8 mouse cellular contexts compared by ENCODE assay signal in the genomic region with DNA sequence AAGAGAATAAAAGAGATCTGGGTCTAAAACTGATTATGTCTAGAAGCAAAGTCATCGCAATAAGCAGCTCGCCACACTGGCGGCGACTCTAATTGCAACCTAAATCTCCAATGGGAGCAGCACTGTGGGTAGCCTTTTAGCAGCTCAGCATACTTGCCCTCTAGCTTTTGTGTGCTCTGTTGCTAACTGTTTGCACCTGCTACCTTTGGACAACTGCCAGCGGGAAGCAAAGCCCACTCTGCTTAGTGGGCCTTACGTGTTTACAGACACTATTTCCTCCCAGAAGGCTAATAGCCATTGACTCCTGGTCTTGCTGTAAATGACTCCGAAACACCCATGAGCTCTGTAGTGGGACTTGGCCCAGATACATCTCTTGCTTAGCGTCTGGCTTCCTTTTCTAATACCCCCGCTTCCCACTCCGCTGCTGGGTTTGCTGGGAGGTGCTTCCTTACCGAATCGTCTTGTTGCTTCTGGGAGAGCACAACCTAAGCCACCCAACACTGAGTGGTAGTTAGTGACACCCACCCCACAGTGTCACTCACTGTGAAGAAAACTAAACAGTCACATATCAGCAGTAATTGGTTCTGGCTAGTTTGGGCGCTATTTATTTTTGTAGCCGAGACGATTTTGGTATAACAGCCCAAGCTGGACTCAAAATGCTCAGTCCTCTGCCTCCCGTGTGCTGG. TPM values are rescaled to one million over a fixed set of nuclear protein-coding genes. Genes with fewer than 3 reads are reported as not detected.
DNase-seq lines count a peak whose midpoint lies in the region; ATAC-seq and TF ChIP-seq lines count a peak whose summit lies in the region.

No protein-coding gene starts in this region.

- H3K4me2 ChIP-seq in limb, embryonic 14.5 days (replicated peaks; ENCODE audit: low read depth, low read length, severe bottlenecking) = no peak overlapping the region; the same call in 1 of the 2 replicates

- ATAC-seq in limb, embryonic 14.5 days (ENCODE audit: low FRiP score, low read depth) = peak; percentile 75; the same call in 1 of the 2 replicates

- H3K4me1 ChIP-seq in limb, embryonic 14.5 days (ENCODE audit: control insufficient read depth, insufficient read depth, low read length) = peaks cover 7% of the 10 kb centered on the region

- no peak overlapping the region for H3K27ac ChIP-seq in limb, embryonic 14.5 days (replicated peaks; ENCODE audit: low read depth, low read length)

- WGBS in limb, embryonic 14.5 days = 22% methylated on average over 16 of the region's 16 CpGs

- H3K36me3 ChIP-seq in limb, embryonic 14.5 days (ENCODE audit: control insufficient read depth, insufficient read depth, low read length) = no peaks in the 10 kb centered on the region

- no peak overlapping the region for H3K9ac ChIP-seq in limb, embryonic 14.5 days (ENCODE audit: low read depth, low read length, severe bottlenecking)

- TF ChIP-seq POLR2A in limb, embryonic 14.5 days (IDR thresholded peaks at IDR 0.05; ENCODE audit: borderline replicate concordance, extremely low read depth, insufficient read depth, insufficient read length) = no peak

- no peaks in the 10 kb centered on the region for H3K27me3 ChIP-seq in limb, embryonic 14.5 days (ENCODE audit: control insufficient read depth, insufficient read depth, low read length)

- peak; percentile 34 to 54 for DNase-seq in cerebellum, postnatal 4 days (ENCODE audit: low spot score in 2 of 2)
- no peak for DNase-seq in cerebellum, adult 18-20 months
- peak; percentile 53 to 69 for DNase-seq in right cerebral cortex, postnatal 10 days (ENCODE audit: low spot score in 2 of 2)
- DNase-seq in right cerebral cortex, postnatal 25 days = no peak
- peak; percentile 57 for DNase-seq in limb, embryonic 14.5 days (ENCODE audit: low spot score)
- DNase-seq in retina, embryonic 14.5 days (ENCODE audit: low spot score) = peak; percentile 48
- DNase-seq in urinary bladder, postnatal 10 days (ENCODE audit: low spot score) = no peak
- DNase-seq in cerebellum, adult 9-11 months = no peak

- no peaks in the 10 kb centered on the region for H3K9me3 ChIP-seq in limb, embryonic 14.5 days (ENCODE audit: control insufficient read depth, low read length)

- no peak overlapping the region for H3K4me3 ChIP-seq in limb, embryonic 14.5 days (replicated peaks; ENCODE audit: low read length)

RNA-seq across cellular contexts. Expression of a gene that starts 28.1 kb away (rescaled TPM):
- 107 and 117 TPM in 2 replicates for polyA plus RNA-seq in limb, embryonic 14.5 days (2012; rRNA removed)
- polyA plus RNA-seq in limb, embryonic 14.5 days (2014; fragmentation: Nextera tagmentation; extraction: Ambion mirVana) = 159 and 176 TPM in 2 replicates

RNA-seq across cellular contexts. Expression of a gene that starts 56.9 kb away (rescaled TPM):
- 20.8 and 22.1 TPM in 2 replicates for polyA plus RNA-seq in limb, embryonic 14.5 days (2012; rRNA removed)
- 31.1 and 37.1 TPM in 2 replicates for polyA plus RNA-seq in limb, embryonic 14.5 days (2014; fragmentation: Nextera tagmentation; extraction: Ambion mirVana)

RNA-seq across cellular contexts. Expression of a gene that starts 57.0 kb away (rescaled TPM):
- polyA plus RNA-seq in limb, embryonic 14.5 days (2012; rRNA removed) = 22.2 and 24.6 TPM in 2 replicates
- polyA plus RNA-seq in limb, embryonic 14.5 days (2014; fragmentation: Nextera tagmentation; extraction: Ambion mirVana) = 38.1 and 41.2 TPM in 2 replicates

Comparison
In these comparisons a context has a peak if more than half of its experiments do, and no peak if none do; other contexts are left out.
1. DNase-seq: peak in cerebellum, postnatal 4 days (2 of 2), right cerebral cortex, postnatal 10 days (2 of 2), limb, embryonic 14.5 days (single experiment) and retina, embryonic 14.5 days (single experiment); none in cerebellum, adult 18-20 months (0 of 2), right cerebral cortex, postnatal 25 days (single experiment), urinary bladder, postnatal 10 days (single experiment) and cerebellum, adult 9-11 months (single experiment).